In genomic region chr1:138841306-138842095, GRCm38 (mm10) we compare ENCODE assay signal across 8 mouse cellular contexts. TPM values are rescaled to one million over a fixed set of nuclear protein-coding genes. Genes with fewer than 3 reads are reported as not detected.
DNase-seq lines count a peak whose midpoint lies in the region; ATAC-seq lines count a peak whose summit lies in the region.

No protein-coding gene starts in this region.

- WGBS in forebrain, embryonic 13.5 days = 2% methylated on average over 54 of the region's 54 CpGs
- 2% methylated on average over 54 of the region's 54 CpGs for WGBS in intestine, embryonic 16.5 days
- 1% methylated on average over 54 of the region's 54 CpGs for WGBS in midbrain, embryonic 16.5 days

- peaks cover 75% of the 10 kb centered on the region for H3K27me3 ChIP-seq in forebrain, embryonic 13.5 days
- H3K27me3 ChIP-seq in intestine, embryonic 16.5 days (replicated peaks; ENCODE audit: control insufficient read depth, insufficient read depth, low read length) = peaks cover 67% of the 10 kb centered on the region
- peaks cover 23% of the 10 kb centered on the region for H3K27me3 ChIP-seq in midbrain, embryonic 16.5 days (ENCODE audit: control insufficient read depth, insufficient read depth, low read depth, low read length)

- H3K4me3 ChIP-seq in forebrain, embryonic 13.5 days = peak overlapping the region; percentile 56
- peak overlapping the region; percentile 34 for H3K4me3 ChIP-seq in intestine, embryonic 16.5 days (ENCODE audit: low read length)
- peak overlapping the region; percentile 50 for H3K4me3 ChIP-seq in midbrain, embryonic 16.5 days (ENCODE audit: low read depth, low read length)

- H3K36me3 ChIP-seq in forebrain, embryonic 13.5 days (ENCODE audit: poor library complexity, severe bottlenecking) = no peaks in the 10 kb centered on the region
- H3K36me3 ChIP-seq in intestine, embryonic 16.5 days (ENCODE audit: control insufficient read depth, insufficient read depth, low read length) = no peaks in the 10 kb centered on the region
- H3K36me3 ChIP-seq in midbrain, embryonic 16.5 days (ENCODE audit: control insufficient read depth, insufficient read depth, low read length) = no peaks in the 10 kb centered on the region

- peak; percentile 45 for ATAC-seq in forebrain, embryonic 13.5 days
- peak; percentile 60; the same call in 1 of the 2 replicates for ATAC-seq in intestine, embryonic 16.5 days
- no peak for ATAC-seq in midbrain, embryonic 16.5 days

- H3K9ac ChIP-seq in forebrain, embryonic 13.5 days = peak overlapping the region; percentile 74
- peak overlapping the region; percentile 27; the same call in 1 of the 2 replicates for H3K9ac ChIP-seq in intestine, embryonic 16.5 days (ENCODE audit: low read depth, low read length)
- H3K9ac ChIP-seq in midbrain, embryonic 16.5 days (ENCODE audit: low read depth, low read length) = peak overlapping the region; percentile 73

- peak; percentile 51 for DNase-seq in left cerebral cortex, postnatal 4 days
- DNase-seq in left cerebral cortex, postnatal 10 days (ENCODE audit: extremely low spot score in 1 of 2, low spot score in 2 of 2) = no peak
- DNase-seq in R1 (ENCODE audit: low read depth, low spot score) = peak; percentile 63
- DNase-seq in frontal cortex, postnatal 36 days (ENCODE audit: low spot score in 2 of 2) = no peak
- no peak for DNase-seq in right cerebral cortex, adult 2 months (ENCODE audit: low spot score in 2 of 2)

- H3K9me3 ChIP-seq in forebrain, embryonic 13.5 days (replicated peaks) = no peaks in the 10 kb centered on the region
- H3K9me3 ChIP-seq in intestine, embryonic 16.5 days (ENCODE audit: control insufficient read depth, low read length) = no peaks in the 10 kb centered on the region
- H3K9me3 ChIP-seq in midbrain, embryonic 16.5 days (replicated peaks; ENCODE audit: control insufficient read depth, low read length, poor library complexity, severe bottlenecking) = no peaks in the 10 kb centered on the region

- intact Hi-C loops in left cerebral cortex, postnatal 4 days (cut with DNase I) = loop anchor here (5.0 kb wide), 1 partner anchor 241 kb away; no protein-coding TSS in a partner anchor
- intact Hi-C loops in left cerebral cortex, postnatal 10 days (cut with DNase I) = loop anchor here (5.0 to 10.0 kb wide), 3 partner anchors 123 to 583 kb away; partner anchors contain the start of genes Dennd1b and Zbtb41

- H3K4me2 ChIP-seq in forebrain, embryonic 13.5 days = peak overlapping the region; percentile 74
- H3K4me2 ChIP-seq in intestine, embryonic 16.5 days (ENCODE audit: low read depth, low read length) = peak overlapping the region; percentile 53
- peak overlapping the region; percentile 47 for H3K4me2 ChIP-seq in midbrain, embryonic 16.5 days (ENCODE audit: low read length)

- peak overlapping the region; percentile 87 for H3K27ac ChIP-seq in forebrain, embryonic 13.5 days
- H3K27ac ChIP-seq in intestine, embryonic 16.5 days (ENCODE audit: low read length) = no peak overlapping the region
- H3K27ac ChIP-seq in midbrain, embryonic 16.5 days (ENCODE audit: low read length) = peak overlapping the region; percentile 94

- H3K4me1 ChIP-seq in forebrain, embryonic 13.5 days = peaks cover 58% of the 10 kb centered on the region
- H3K4me1 ChIP-seq in intestine, embryonic 16.5 days (ENCODE audit: control insufficient read depth, insufficient read depth, low read length) = peaks cover 18% of the 10 kb centered on the region
- H3K4me1 ChIP-seq in midbrain, embryonic 16.5 days (ENCODE audit: control insufficient read depth, insufficient read depth, low read length) = no peaks in the 10 kb centered on the region

RNA-seq across cellular contexts. Expression of gene Lhx9, which starts 6.9 kb away (rescaled TPM):
- 1 to 10 TPM; 1.8 to 4.9 TPM for total RNA-seq in left cerebral cortex, postnatal 4 days (2021)
- total RNA-seq in left cerebral cortex, postnatal 10 days (2021) = 1 to 10 TPM; 1.1 TPM
- polyA plus RNA-seq in forebrain, embryonic 13.5 days (2015; fragmentation: Nextera tagmentation; extraction: Ambion mirVana) = 32.7 and 35.8 TPM in 2 replicates
- 0.06 TPM in 1 of 2 replicates, not detected in the other for polyA plus RNA-seq in intestine, embryonic 16.5 days (2015; fragmentation: Nextera tagmentation; extraction: Ambion mirVana)
- 127 and 159 TPM in 2 replicates for polyA plus RNA-seq in midbrain, embryonic 16.5 days (2015; fragmentation: Nextera tagmentation; extraction: Ambion mirVana)

RNA-seq across cellular contexts. Expression of gene 2310009B15Rik, which starts 15.2 kb away (rescaled TPM):
- 10 to 100 TPM; 14.7 to 17.2 TPM for total RNA-seq in left cerebral cortex, postnatal 4 days (2021)
- total RNA-seq in left cerebral cortex, postnatal 10 days (2021) = 10 to 100 TPM; 14.6 to 15.4 TPM
- polyA plus RNA-seq in forebrain, embryonic 13.5 days (2015; fragmentation: Nextera tagmentation; extraction: Ambion mirVana) = 51.7 and 53.0 TPM in 2 replicates
- 28.1 and 32.0 TPM in 2 replicates for polyA plus RNA-seq in intestine, embryonic 16.5 days (2015; fragmentation: Nextera tagmentation; extraction: Ambion mirVana)
- polyA plus RNA-seq in midbrain, embryonic 16.5 days (2015; fragmentation: Nextera tagmentation; extraction: Ambion mirVana) = 35.9 and 36.3 TPM in 2 replicates

Comparison
In these comparisons a context has a peak if more than half of its experiments do, and no peak if none do; other contexts are left out.
1. DNase-seq: peak in left cerebral cortex, postnatal 4 days (single experiment) and R1 (single experiment); none in left cerebral cortex, postnatal 10 days (0 of 2), frontal cortex, postnatal 36 days (0 of 2) and right cerebral cortex, adult 2 months (0 of 2).
2. RNA of gene Lhx9, which starts 6.9 kb away (polyA plus RNA-seq): 127 to 159 TPM in midbrain, embryonic 16.5 days and 32.7 to 35.8 TPM in forebrain, embryonic 13.5 days; 0.06 TPM in intestine, embryonic 16.5 days; every median in the first group is over 10 times any median in the second.
3. Peak in every context shown above with its lines, with median percentiles within 50 percentile points of each other: H3K4me2 ChIP-seq, H3K4me3 ChIP-seq and H3K9ac ChIP-seq.